In genomic region chr16:85765167-85765566, GRCm38 (mm10) we compare ENCODE assay signal across 22 mouse cellular contexts. TPM values are rescaled to one million over a fixed set of nuclear protein-coding genes. Genes with fewer than 3 reads are reported as not detected.
DNase-seq lines count a peak whose midpoint lies in the region; ATAC-seq lines count a peak whose summit lies in the region.
"Had no signal": no experiment of that assay in that cellular context is flagged by ENCODE, and none has a peak within 500 bp of the region (broad histone marks: within the 10 kb centered on the region; RNA-seq: fewer than 3 reads in every experiment).

No protein-coding gene starts in this region.

- 38% methylated on average over 6 of the region's 6 CpGs for WGBS in forebrain, embryonic 14.5 days
- 84% methylated on average over 6 of the region's 6 CpGs for WGBS in forebrain, embryonic 10.5 days
- 35% methylated on average over 6 of the region's 6 CpGs for WGBS in heart, embryonic 13.5 days

- peak; percentile 57; the same call in 1 of the 2 replicates for ATAC-seq in forebrain, embryonic 14.5 days
- ATAC-seq in heart, embryonic 13.5 days (ENCODE audit: extremely low read depth, insufficient number of reproducible peaks, low FRiP score, low TSS enrichment) = no peak
- ATAC-seq: midbrain, embryonic 15.5 days had no signal

- no peak overlapping the region for H3K4me3 ChIP-seq in forebrain, embryonic 14.5 days (ENCODE audit: low read depth, low read length)
- no peak overlapping the region for H3K4me3 ChIP-seq in forebrain, embryonic 10.5 days
- H3K4me3 ChIP-seq in heart, embryonic 13.5 days = no peak overlapping the region
- H3K4me3 ChIP-seq: embryonic facial prominence, embryonic 12.5 days; hindbrain, embryonic 15.5 days; liver, embryonic 13.5 days; midbrain, embryonic 15.5 days; stomach, embryonic 15.5 days had no signal

- no peaks in the 10 kb centered on the region for H3K9me3 ChIP-seq in forebrain, embryonic 14.5 days (replicated peaks; ENCODE audit: control insufficient read depth, low read length)
- H3K9me3 ChIP-seq in forebrain, embryonic 10.5 days = no peaks in the 10 kb centered on the region
- H3K9me3 ChIP-seq in heart, embryonic 13.5 days = no peaks in the 10 kb centered on the region
- H3K9me3 ChIP-seq: embryonic facial prominence, embryonic 12.5 days; hindbrain, embryonic 15.5 days; liver, embryonic 13.5 days; midbrain, embryonic 15.5 days; stomach, embryonic 15.5 days had no signal

- H3K9ac ChIP-seq in forebrain, embryonic 14.5 days (ENCODE audit: low read length) = no peak overlapping the region
- no peak overlapping the region for H3K9ac ChIP-seq in heart, embryonic 13.5 days
- H3K9ac ChIP-seq: embryonic facial prominence, embryonic 12.5 days; hindbrain, embryonic 15.5 days; liver, embryonic 13.5 days; lung, embryonic 14.5 days; midbrain, embryonic 15.5 days; stomach, embryonic 15.5 days had no signal

- intact Hi-C loops in heart, postnatal 25 days (cut with DNase I) = no loop called here

- DNase-seq in forebrain, embryonic 14.5 days (ENCODE audit: low spot score) = peak; percentile 55
- DNase-seq in forebrain, embryonic 10.5 days (ENCODE audit: extremely low spot score, low spot score) = no peak
- peak; percentile 13 to 49 for DNase-seq in heart, adult 9 months (ENCODE audit: low spot score in 2 of 2)
- no peak for DNase-seq in heart, postnatal 25 days (ENCODE audit: low spot score)
- DNase-seq in right cerebral cortex, postnatal 25 days = no peak
- no peak for DNase-seq in embryo, embryonic 10.5 days (ENCODE audit: low spot score)
- DNase-seq: adrenal gland, postnatal 36 days; cerebellum, adult 11 months; cerebellum, postnatal 10 days; kidney, adult 2 months; layer of hippocampus, adult 9-11 months; liver, embryonic 13.5 days; lung, embryonic 14.5 days; lung, postnatal 36 days; right cerebral cortex, adult 18-20 months; thymus, postnatal 36 days had no signal

- no peaks in the 10 kb centered on the region for H3K27me3 ChIP-seq in forebrain, embryonic 14.5 days (replicated peaks; ENCODE audit: control insufficient read depth, insufficient read depth, low read length)
- H3K27me3 ChIP-seq in forebrain, embryonic 10.5 days (ENCODE audit: poor library complexity, severe bottlenecking) = no peaks in the 10 kb centered on the region
- H3K27me3 ChIP-seq in heart, embryonic 13.5 days (replicated peaks) = no peaks in the 10 kb centered on the region
- H3K27me3 ChIP-seq: embryonic facial prominence, embryonic 12.5 days; hindbrain, embryonic 15.5 days; liver, embryonic 13.5 days; midbrain, embryonic 15.5 days; stomach, embryonic 15.5 days had no signal

- H3K27ac ChIP-seq in forebrain, embryonic 14.5 days (ENCODE audit: low read depth, low read length) = no peak overlapping the region
- H3K27ac ChIP-seq in forebrain, embryonic 10.5 days = no peak overlapping the region
- no peak overlapping the region for H3K27ac ChIP-seq in heart, embryonic 13.5 days (replicated peaks)
- H3K27ac ChIP-seq: embryonic facial prominence, embryonic 12.5 days; hindbrain, embryonic 15.5 days; kidney, postnatal 0 days; liver, embryonic 13.5 days; midbrain, embryonic 15.5 days; stomach, embryonic 15.5 days had no signal

- H3K4me1 ChIP-seq in forebrain, embryonic 14.5 days (ENCODE audit: control insufficient read depth, insufficient read depth, low read length) = no peaks in the 10 kb centered on the region
- H3K4me1 ChIP-seq in forebrain, embryonic 10.5 days = no peaks in the 10 kb centered on the region
- peaks cover 34% of the 10 kb centered on the region for H3K4me1 ChIP-seq in heart, embryonic 13.5 days
- H3K4me1 ChIP-seq: hindbrain, embryonic 15.5 days; liver, embryonic 13.5 days; midbrain, embryonic 15.5 days; stomach, embryonic 15.5 days had no signal

- no peaks in the 10 kb centered on the region for H3K36me3 ChIP-seq in forebrain, embryonic 14.5 days (ENCODE audit: control insufficient read depth, insufficient read depth, low read length)
- no peaks in the 10 kb centered on the region for H3K36me3 ChIP-seq in forebrain, embryonic 10.5 days (replicated peaks)
- H3K36me3 ChIP-seq in heart, embryonic 13.5 days = no peaks in the 10 kb centered on the region
- H3K36me3 ChIP-seq: embryonic facial prominence, embryonic 12.5 days; hindbrain, embryonic 15.5 days; liver, embryonic 13.5 days; midbrain, embryonic 15.5 days; stomach, embryonic 15.5 days had no signal

- H3K4me2 ChIP-seq in forebrain, embryonic 14.5 days (ENCODE audit: low read length) = no peak overlapping the region
- H3K4me2 ChIP-seq in heart, embryonic 13.5 days = 0 out of 2 replicates have a peak overlapping the region, but pooled peaks have one; percentile 2
- H3K4me2 ChIP-seq: embryonic facial prominence, embryonic 12.5 days; hindbrain, embryonic 15.5 days; liver, embryonic 13.5 days; lung, embryonic 14.5 days; midbrain, embryonic 15.5 days; stomach, embryonic 15.5 days had no signal

RNA-seq across cellular contexts. Expression of gene Adamts1, which starts 37.7 kb away (rescaled TPM):
- polyA plus RNA-seq in forebrain, embryonic 14.5 days (2014; fragmentation: Nextera tagmentation; extraction: Ambion mirVana) = 6.7 and 7.4 TPM in 2 replicates
- polyA plus RNA-seq in forebrain, embryonic 10.5 days (2016; fragmentation: Nextera tagmentation; extraction: Ambion mirVana) = 15.7 and 15.9 TPM in 2 replicates
- total RNA-seq in heart, postnatal 25 days (2021) = 10 to 100 TPM; 26.9 to 28.0 TPM
- 52.0 and 53.6 TPM in 2 replicates for polyA plus RNA-seq in heart, embryonic 13.5 days (2015; fragmentation: Nextera tagmentation; extraction: Ambion mirVana)

Comparison
In these comparisons a context has a peak if more than half of its experiments do, and no peak if none do; other contexts are left out.
1. DNase-seq: peak in forebrain, embryonic 14.5 days (single experiment) and heart, adult 9 months (2 of 2); none in forebrain, embryonic 10.5 days (single experiment), heart, postnatal 25 days (single experiment), right cerebral cortex, postnatal 25 days (single experiment) and embryo, embryonic 10.5 days (single experiment).